In genomic region chr14:79486617-79486992, GRCm38 (mm10) we compare ENCODE assay signal across 8 mouse cellular contexts. TPM values are rescaled to one million over a fixed set of nuclear protein-coding genes. Genes with fewer than 3 reads are reported as not detected.
DNase-seq lines count a peak whose midpoint lies in the region; ATAC-seq and TF ChIP-seq lines count a peak whose summit lies in the region.

No protein-coding gene starts in this region.

- 0 out of 2 replicates have a peak overlapping the region, but pooled peaks have one; percentile 28 for H3K27ac ChIP-seq in heart, embryonic 12.5 days (ENCODE audit: poor library complexity, severe bottlenecking)
- peak overlapping the region; percentile 77 for H3K27ac ChIP-seq in heart, postnatal 0 days (ENCODE audit: low read depth)
- H3K27ac ChIP-seq in liver, embryonic 16.5 days (ENCODE audit: low read length) = peak overlapping the region; percentile 60

- intact Hi-C loops in heart, postnatal 14 days (cut with DNase I) = no loop called here

- no peaks in the 10 kb centered on the region for H3K27me3 ChIP-seq in heart, embryonic 12.5 days (replicated peaks)
- H3K27me3 ChIP-seq in heart, postnatal 0 days (ENCODE audit: control insufficient read depth, insufficient read depth, low read length) = no peaks in the 10 kb centered on the region
- H3K27me3 ChIP-seq in liver, embryonic 16.5 days (ENCODE audit: control insufficient read depth, insufficient read depth, low read depth, low read length) = no peaks in the 10 kb centered on the region

- 0 out of 2 replicates have a peak, but pooled peaks cover under 1% of the 10 kb centered on the region for H3K36me3 ChIP-seq in heart, embryonic 12.5 days
- 0 out of 2 replicates have a peak, but pooled peaks cover under 1% of the 10 kb centered on the region for H3K36me3 ChIP-seq in heart, postnatal 0 days (replicated peaks; ENCODE audit: control insufficient read depth, insufficient read depth, low read length)
- H3K36me3 ChIP-seq in liver, embryonic 16.5 days (ENCODE audit: control insufficient read depth, insufficient read depth) = peaks cover under 1% of the 10 kb centered on the region; the same call in 1 of the 2 replicates

- peak overlapping the region; percentile 85 for H3K4me2 ChIP-seq in heart, embryonic 12.5 days
- H3K4me2 ChIP-seq in heart, postnatal 0 days (ENCODE audit: low read depth, low read length) = peak overlapping the region; percentile 89
- peak overlapping the region; percentile 74 for H3K4me2 ChIP-seq in liver, embryonic 16.5 days (ENCODE audit: low read depth, low read length)

- H3K9me3 ChIP-seq in heart, embryonic 12.5 days (replicated peaks) = no peaks in the 10 kb centered on the region
- no peaks in the 10 kb centered on the region for H3K9me3 ChIP-seq in heart, postnatal 0 days (replicated peaks; ENCODE audit: control insufficient read depth, low read length)
- H3K9me3 ChIP-seq in liver, embryonic 16.5 days (replicated peaks; ENCODE audit: control insufficient read depth, low read length) = no peaks in the 10 kb centered on the region

- H3K9ac ChIP-seq in heart, embryonic 12.5 days = peak overlapping the region; percentile 57
- H3K9ac ChIP-seq in heart, postnatal 0 days (replicated peaks; ENCODE audit: low read depth, low read length) = peak overlapping the region; percentile 52; the same call in 1 of the 2 replicates
- H3K9ac ChIP-seq in liver, embryonic 16.5 days (ENCODE audit: low read depth, low read length) = peak overlapping the region; percentile 52

- 8% methylated on average over 8 of the region's 8 CpGs for WGBS in heart, embryonic 12.5 days
- WGBS in heart, postnatal 0 days = 7% methylated on average over 8 of the region's 8 CpGs
- WGBS in liver, embryonic 16.5 days (ENCODE audit: insufficient replicate concordance) = 6% methylated on average over 8 of the region's 8 CpGs

- peaks cover 41% of the 10 kb centered on the region for H3K4me1 ChIP-seq in heart, embryonic 12.5 days (replicated peaks)
- peaks cover 45% of the 10 kb centered on the region for H3K4me1 ChIP-seq in heart, postnatal 0 days (ENCODE audit: control insufficient read depth, insufficient read depth)
- H3K4me1 ChIP-seq in liver, embryonic 16.5 days (ENCODE audit: control insufficient read depth, low read depth, low read length) = peaks cover 51% of the 10 kb centered on the region

- H3K4me3 ChIP-seq in heart, embryonic 12.5 days = peak overlapping the region; percentile 56
- peak overlapping the region; percentile 51 for H3K4me3 ChIP-seq in heart, postnatal 0 days (ENCODE audit: low read depth, low read length)
- H3K4me3 ChIP-seq in liver, embryonic 16.5 days (ENCODE audit: low read depth, low read length) = peak overlapping the region; percentile 57

- TF ChIP-seq CTCF in heart, postnatal 0 days (IDR thresholded peaks at IDR 0.05; ENCODE audit: low read depth) = no peak

- no peak for ATAC-seq in heart, embryonic 12.5 days (ENCODE audit: insufficient number of reproducible peaks, low FRiP score)
- ATAC-seq in common myeloid progenitor, adult 5-6 weeks (replicated peaks; ENCODE audit: low read depth, poor library complexity, severe bottlenecking) = peak; percentile 23
- 0 out of 2 replicates have a peak, but pooled peaks have one; percentile 15 for ATAC-seq in heart, postnatal 0 days (ENCODE audit: insufficient read depth, low read depth)
- no peak; the same call in 1 of the 2 replicates for ATAC-seq in liver, embryonic 16.5 days (ENCODE audit: low read depth)

- no peak for DNase-seq in heart, postnatal 14 days
- DNase-seq in heart, postnatal 0 days (ENCODE audit: low spot score) = peak; percentile 49
- DNase-seq in Muller cell, postnatal 12 days (ENCODE audit: inconsistent ontology term) = no peak
- no peak for DNase-seq in urinary bladder, postnatal 14 days (ENCODE audit: low spot score)
- DNase-seq in gastrocnemius, adult 18-20 months (ENCODE audit: low spot score) = no peak

- TF ChIP-seq EP300 in heart, postnatal 0 days (IDR thresholded peaks at IDR 0.05; ENCODE audit: low read depth) = no peak

RNA-seq across cellular contexts. Expression of gene Wbp4, which starts 5.3 kb away (rescaled TPM):
- polyA plus RNA-seq in heart, embryonic 12.5 days (2016; fragmentation: Nextera tagmentation; extraction: Ambion mirVana) = 29.5 and 30.6 TPM in 2 replicates
- total RNA-seq in heart, postnatal 14 days (2021) = 10 to 100 TPM; 19.8 to 21.8 TPM
- 81.4 and 84.9 TPM in 2 replicates for total RNA-seq in common myeloid progenitor, adult 5-6 weeks (2017)
- total RNA-seq in heart, postnatal 0 days (2014; rRNA removed; ENCODE audit: low replicate concordance) = 9.5 and 10.0 TPM in 2 replicates
- polyA plus RNA-seq in heart, postnatal 0 days (2015; fragmentation: Nextera tagmentation; extraction: Ambion mirVana) = 26.6 and 27.2 TPM in 2 replicates
- 13.0 and 13.1 TPM in 2 replicates for polyA plus RNA-seq in liver, embryonic 16.5 days (2015; fragmentation: Nextera tagmentation; extraction: Ambion mirVana)
- 10 to 100 TPM; 20.7 to 23.5 TPM for total RNA-seq in gastrocnemius, adult 18-20 months (2021)

RNA-seq across cellular contexts. Expression of gene Elf1, which starts 5.6 kb away (rescaled TPM):
- 10.5 and 11.0 TPM in 2 replicates for polyA plus RNA-seq in heart, embryonic 12.5 days (2016; fragmentation: Nextera tagmentation; extraction: Ambion mirVana)
- 10 to 100 TPM; 20.8 to 21.5 TPM for total RNA-seq in heart, postnatal 14 days (2021)
- total RNA-seq in common myeloid progenitor, adult 5-6 weeks (2017) = 270 and 285 TPM in 2 replicates
- 11.0 and 13.2 TPM in 2 replicates for total RNA-seq in heart, postnatal 0 days (2014; rRNA removed; ENCODE audit: low replicate concordance)
- polyA plus RNA-seq in heart, postnatal 0 days (2015; fragmentation: Nextera tagmentation; extraction: Ambion mirVana) = 7.0 and 7.4 TPM in 2 replicates
- polyA plus RNA-seq in liver, embryonic 16.5 days (2015; fragmentation: Nextera tagmentation; extraction: Ambion mirVana) = 7.8 and 8.8 TPM in 2 replicates
- 1 to 10 TPM; 3.8 to 6.4 TPM for total RNA-seq in gastrocnemius, adult 18-20 months (2021)

RNA-seq across cellular contexts. Expression of gene Kbtbd6, which starts 35.0 kb away (rescaled TPM):
- 2.0 and 2.9 TPM in 2 replicates for polyA plus RNA-seq in heart, embryonic 12.5 days (2016; fragmentation: Nextera tagmentation; extraction: Ambion mirVana)
- under 1 TPM; 0.31 to 0.41 TPM for total RNA-seq in heart, postnatal 14 days (2021)
- 2.9 and 7.1 TPM in 2 replicates for total RNA-seq in common myeloid progenitor, adult 5-6 weeks (2017)
- total RNA-seq in heart, postnatal 0 days (2014; rRNA removed; ENCODE audit: low replicate concordance) = 0.23 and 1.2 TPM in 2 replicates
- polyA plus RNA-seq in heart, postnatal 0 days (2015; fragmentation: Nextera tagmentation; extraction: Ambion mirVana) = 0.48 and 0.58 TPM in 2 replicates
- polyA plus RNA-seq in liver, embryonic 16.5 days (2015; fragmentation: Nextera tagmentation; extraction: Ambion mirVana) = 2.5 and 2.9 TPM in 2 replicates
- total RNA-seq in gastrocnemius, adult 18-20 months (2021) = under 1 TPM in 1 of 2 experiments, not detected in 1; 0.14 TPM

Comparison
In these comparisons a context has a peak if more than half of its experiments do, and no peak if none do; other contexts are left out.
1. ATAC-seq: peak in common myeloid progenitor, adult 5-6 weeks (single experiment) and heart, postnatal 0 days (single experiment); none in heart, embryonic 12.5 days (single experiment) and liver, embryonic 16.5 days (single experiment).
2. RNA of gene Elf1, which starts 5.6 kb away (total RNA-seq): 270 to 285 TPM in common myeloid progenitor, adult 5-6 weeks; 20.8 to 21.5 TPM in heart, postnatal 14 days, 11.0 to 13.2 TPM in heart, postnatal 0 days and 3.8 to 6.4 TPM in gastrocnemius, adult 18-20 months; every median in the first group is over 10 times any median in the second.
3. Peak in every context shown above with its lines, with median percentiles within 50 percentile points of each other: H3K27ac ChIP-seq, H3K4me2 ChIP-seq, H3K4me3 ChIP-seq and H3K9ac ChIP-seq.